Mouse (Mus musculus): ENCODE results near the gene B4galt1. TPM values are rescaled to one million over a fixed set of nuclear protein-coding genes. Genes with fewer than 3 reads are reported as not detected.

The B4galt1 gene
- polyA plus RNA-seq, 1 experiment: 33.0 TPM

GRCm38 (mm10) chr4:40852861-40853564 is 792 bp downstream of the B4galt1 start:
- Histone ChIP-seq H3K27ac (replicated peaks; ENCODE audit: low read depth, low read length) (peak overlapping the region; percentile 90), H3K4me1 (ENCODE audit: control insufficient read depth, insufficient read depth, insufficient read length, low read length) (peaks cover 29% of the 10 kb centered on the region), H3K4me3 (ENCODE audit: insufficient read depth, low read depth, low read length) (peak overlapping the region; percentile 92)

GRCm38 (mm10) chr4:40852249-40852781 is 1.5 kb downstream of the B4galt1 start:
- peak overlapping the region; percentile 90 for H3K27ac ChIP-seq (replicated peaks; ENCODE audit: low read depth, low read length)
- H3K4me3 ChIP-seq (ENCODE audit: insufficient read depth, low read depth, low read length): peak overlapping the region; percentile 92
- H3K4me1 ChIP-seq (ENCODE audit: control insufficient read depth, insufficient read depth, insufficient read length, low read length): peaks cover 36% of the 10 kb centered on the region

- peak overlapping the region; percentile 91 for H3K27ac ChIP-seq (replicated peaks; ENCODE audit: low read depth, low read length)
- peak overlapping the region; percentile 48 for H3K4me3 ChIP-seq (ENCODE audit: insufficient read depth, low read depth, low read length)
- H3K4me1 ChIP-seq (ENCODE audit: control insufficient read depth, insufficient read depth, insufficient read length, low read length): peaks cover 39% of the 10 kb centered on the region
These were observed 2.0 kb downstream of the B4galt1 start for GRCm38 (mm10) chr4:40851763-40852248.

GRCm38 (mm10) chr4:40851031-40851762 is 2.6 kb downstream of the B4galt1 start:
- Histone ChIP-seq H3K4me1 (ENCODE audit: control insufficient read depth, insufficient read depth, insufficient read length, low read length) (peaks cover 43% of the 10 kb centered on the region), H3K4me3 (ENCODE audit: insufficient read depth, low read depth, low read length) (peak overlapping the region; percentile 48), H3K27ac (replicated peaks; ENCODE audit: low read depth, low read length) (peak overlapping the region; percentile 91)

GRCm38 (mm10) chr4:40850582-40850981 is 3.2 kb downstream of the B4galt1 start:
- Histone ChIP-seq H3K27ac (replicated peaks; ENCODE audit: low read depth, low read length) (peak overlapping the region; percentile 91), H3K4me1 (ENCODE audit: control insufficient read depth, insufficient read depth, insufficient read length, low read length) (peaks cover 43% of the 10 kb centered on the region), H3K4me3 (ENCODE audit: insufficient read depth, low read depth, low read length) (peak overlapping the region; percentile 48)

GRCm38 (mm10) chr4:40849518-40849917 is 4.3 kb downstream of the B4galt1 start:
- H3K27ac ChIP-seq (replicated peaks; ENCODE audit: low read depth, low read length): peak overlapping the region; percentile 59
- 0 out of 2 replicates have a peak overlapping the region, but pooled peaks have one; percentile 1 for H3K4me3 ChIP-seq (ENCODE audit: insufficient read depth, low read depth, low read length)
- peaks cover 47% of the 10 kb centered on the region for H3K4me1 ChIP-seq (ENCODE audit: control insufficient read depth, insufficient read depth, insufficient read length, low read length)

- H3K4me1 ChIP-seq (ENCODE audit: control insufficient read depth, insufficient read depth, insufficient read length, low read length): peaks cover 56% of the 10 kb centered on the region
- H3K4me3 ChIP-seq (ENCODE audit: insufficient read depth, low read depth, low read length): no peak overlapping the region
- peak overlapping the region; percentile 99 for H3K27ac ChIP-seq (replicated peaks; ENCODE audit: low read depth, low read length)
These were observed 5.6 kb downstream of the B4galt1 start for GRCm38 (mm10) chr4:40848246-40848645.

- no peak overlapping the region for H3K4me3 ChIP-seq (ENCODE audit: insufficient read depth, low read depth, low read length)
- peak overlapping the region; percentile 99 for H3K27ac ChIP-seq (replicated peaks; ENCODE audit: low read depth, low read length)
- peaks cover 66% of the 10 kb centered on the region for H3K4me1 ChIP-seq (ENCODE audit: control insufficient read depth, insufficient read depth, insufficient read length, low read length)
These were observed 6.6 kb downstream of the B4galt1 start for GRCm38 (mm10) chr4:40847160-40847559.

GRCm38 (mm10) chr4:40846143-40846931 is 7.5 kb downstream of the B4galt1 start:
- Histone ChIP-seq H3K4me1 (ENCODE audit: control insufficient read depth, insufficient read depth, insufficient read length, low read length) (peaks cover 66% of the 10 kb centered on the region), H3K4me3 (ENCODE audit: insufficient read depth, low read depth, low read length) (peak overlapping the region; percentile 11; the same call in 1 of the 2 replicates), H3K27ac (replicated peaks; ENCODE audit: low read depth, low read length) (peak overlapping the region; percentile 99)

GRCm38 (mm10) chr4:40844811-40845751 is 8.7 kb downstream of the B4galt1 start:
- Histone ChIP-seq H3K4me1 (ENCODE audit: control insufficient read depth, insufficient read depth, insufficient read length, low read length) (peaks cover 54% of the 10 kb centered on the region), H3K27ac (replicated peaks; ENCODE audit: low read depth, low read length) (peak overlapping the region; percentile 99), H3K4me3 (ENCODE audit: insufficient read depth, low read depth, low read length) (0 out of 2 replicates have a peak overlapping the region, but pooled peaks have one; percentile 1)

- Histone ChIP-seq H3K27ac (replicated peaks; ENCODE audit: low read depth, low read length) (peak overlapping the region; percentile 99), H3K4me3 (ENCODE audit: insufficient read depth, low read depth, low read length) (no peak overlapping the region), H3K4me1 (ENCODE audit: control insufficient read depth, insufficient read depth, insufficient read length, low read length) (peaks cover 48% of the 10 kb centered on the region)
These were observed 9.5 kb downstream of the B4galt1 start for GRCm38 (mm10) chr4:40844251-40844721.

GRCm38 (mm10) chr4:40843726-40844125 is 10.1 kb downstream of the B4galt1 start:
- peaks cover 52% of the 10 kb centered on the region for H3K4me1 ChIP-seq (ENCODE audit: control insufficient read depth, insufficient read depth, insufficient read length, low read length)
- H3K27ac ChIP-seq (replicated peaks; ENCODE audit: low read depth, low read length): peak overlapping the region; percentile 99
- no peak overlapping the region for H3K4me3 ChIP-seq (ENCODE audit: insufficient read depth, low read depth, low read length)

GRCm38 (mm10) chr4:40840448-40840847 is 13.4 kb downstream of the B4galt1 start:
- H3K4me3 ChIP-seq (ENCODE audit: insufficient read depth, low read depth, low read length): no peak overlapping the region
- H3K4me1 ChIP-seq (ENCODE audit: control insufficient read depth, insufficient read depth, insufficient read length, low read length): peaks cover 49% of the 10 kb centered on the region
- peak overlapping the region; percentile 45; the same call in 1 of the 2 replicates for H3K27ac ChIP-seq (replicated peaks; ENCODE audit: low read depth, low read length)

- peak overlapping the region; percentile 74 for H3K27ac ChIP-seq (replicated peaks; ENCODE audit: low read depth, low read length)
- H3K4me1 ChIP-seq (ENCODE audit: control insufficient read depth, insufficient read depth, insufficient read length, low read length): peaks cover 39% of the 10 kb centered on the region
- no peak overlapping the region for H3K4me3 ChIP-seq (ENCODE audit: insufficient read depth, low read depth, low read length)
These were observed 14.6 kb downstream of the B4galt1 start for GRCm38 (mm10) chr4:40839251-40839650.

Data from brown adipose tissue, adult 24 weeks (tissue).